Mouse (Mus musculus) intestine, postnatal 0 days (tissue): ENCODE results near the gene Crocc. TPM values are rescaled to one million over a fixed set of nuclear protein-coding genes. Genes with fewer than 3 reads are reported as not detected.

Experiments
- ATAC-seq: fragments of 200-750 bp; cut with Nextera tagmentation; 2 replicates; pipeline ENCODE4 v1.8.0; 2017; ENCODE audit warnings: mild to moderate bottlenecking, moderate TSS enrichment, moderate library complexity
- H3K27ac ChIP-seq: fragments of 300-500 bp; sonication (generic); 2 replicates; pipeline ENCODE4 v1.5.1; 2014; ENCODE audit warnings: mild to moderate bottlenecking, low read depth, low read length, moderate library complexity
- H3K27me3 ChIP-seq: fragments of 300-500 bp; sonication (generic); replicated peaks from 2 replicates; pipeline ENCODE4 v1.6.1; 2014; ENCODE audit warnings: low read length, mixed read lengths; ENCODE audit not compliant: control insufficient read depth, insufficient read depth
- H3K36me3 ChIP-seq: fragments of 300-500 bp; sonication (generic); 2 replicates; pipeline ENCODE4 v1.6.1; 2014; ENCODE audit warnings: mild to moderate bottlenecking, moderate library complexity; ENCODE audit not compliant: control insufficient read depth, insufficient read depth
- H3K4me1 ChIP-seq: fragments of 300-500 bp; sonication (generic); replicated peaks from 2 replicates; pipeline ENCODE4 v1.6.1; 2014; ENCODE audit warnings: antibody characterized with exemption, low read length, mixed read lengths; ENCODE audit not compliant: control insufficient read depth, insufficient read depth
- H3K4me2 ChIP-seq: fragments of 300-500 bp; sonication (generic); replicated peaks from 2 replicates; pipeline ENCODE4 v1.6.1; 2014; ENCODE audit warnings: low read depth, mild to moderate bottlenecking, moderate library complexity
- H3K4me3 ChIP-seq: fragments of 300-500 bp; sonication (generic); 2 replicates; pipeline ENCODE4 v1.5.1; 2014; ENCODE audit warnings: low read depth, low read length
- H3K9ac ChIP-seq: fragments of 300-500 bp; sonication (generic); 2 replicates; pipeline ENCODE4 v1.6.1; 2014; ENCODE audit warnings: mild to moderate bottlenecking, low read depth, low read length
- H3K9me3 ChIP-seq: fragments of 300-500 bp; sonication (generic); 2 replicates; pipeline ENCODE4 v1.6.1; 2016; ENCODE audit warnings: mixed run types; ENCODE audit not compliant: control insufficient read depth
- CTCF ChIP-seq: sonication (generic); IDR thresholded peaks from 2 replicates; pipeline ENCODE4 v1.5.1; 2016; ENCODE audit warnings: low read depth, mild to moderate bottlenecking, control low read depth, antibody characterized with exemption, moderate library complexity
- WGBS: fragments of 180-500 bp; shearing (Covaris S2); extraction: QIAGEN DNeasy Blood & Tissue Kit; methylation state at CpG from one replicate; pipeline ENCODE4 v1.1.7; 2014; 5-methylcytosine and 5-hydroxymethylcytosine counted together
- polyA plus RNA-seq: library from polyadenylated mRNA; unstranded; fragments of >200 nt; fragmentation: Nextera tagmentation; extraction: Ambion mirVana; gene quantifications from 2 replicates; pipeline ENCODE4 v1.2.1, GENCODE M21; 2015

Gene Crocc
- polyA plus RNA-seq, 1 experiment from 2014 or later = 1.3 TPM

DNA sequence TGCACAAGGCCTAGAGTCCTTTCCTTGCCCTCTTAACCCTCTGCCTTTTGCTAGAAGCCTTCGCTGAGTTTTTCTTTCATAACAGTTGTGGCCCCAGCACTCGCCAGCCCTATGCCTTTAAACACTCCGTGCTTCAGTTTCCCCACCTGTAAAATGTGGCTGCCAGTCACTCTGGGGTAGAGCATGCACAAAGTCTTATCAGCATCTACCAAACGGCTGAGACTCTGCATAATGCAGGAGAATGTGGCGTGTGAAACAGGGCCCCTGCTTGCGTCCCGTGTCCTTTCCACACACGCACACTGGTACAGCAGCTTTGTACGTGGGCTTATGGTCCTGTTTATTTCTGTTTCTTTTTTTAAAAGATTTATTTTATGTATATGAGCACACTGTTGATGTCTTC lies 63.5 kb downstream of the Crocc start:
- WGBS = 93% methylated on average over 9 of the region's 9 CpGs

DNA sequence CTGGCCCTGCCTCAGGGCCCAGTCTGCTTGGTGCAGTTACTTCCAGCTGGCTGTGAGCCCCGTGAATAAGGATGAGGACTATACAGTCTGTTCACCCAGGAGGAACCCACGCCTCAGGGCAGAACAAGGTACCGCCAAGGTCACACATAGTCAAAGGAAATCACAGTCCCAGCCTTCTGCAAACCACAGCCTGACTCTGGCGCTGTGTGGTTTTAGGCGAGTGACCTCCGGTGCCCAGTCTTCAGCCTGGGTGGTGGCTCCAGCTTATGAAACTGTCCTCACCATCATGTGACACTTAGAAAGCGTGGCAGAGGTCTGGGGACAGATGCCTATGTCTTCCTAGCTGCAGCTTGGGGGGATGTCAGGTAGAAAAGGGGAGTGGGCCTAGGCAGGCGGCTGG lies 64.5 kb downstream of the Crocc start:
- TF ChIP-seq CTCF = no peak
- WGBS = 91% methylated on average over 8 of the region's 8 CpGs
- Histone ChIP-seq H3K9me3 (no peaks in the 10 kb centered on the region), H3K4me1 (no peaks in the 10 kb centered on the region), H3K9ac (no peak overlapping the region), H3K27ac (no peak overlapping the region), H3K27me3 (no peaks in the 10 kb centered on the region), H3K4me3 (no peak overlapping the region), H3K36me3 (peaks cover 62% of the 10 kb centered on the region), H3K4me2 (no peak overlapping the region)
- no peak for ATAC-seq

More for the DNA sequence above, 63.5 kb downstream of the Crocc start:
- H3K4me3 ChIP-seq = no peak overlapping the region
- no peak for TF ChIP-seq CTCF
- no peaks in the 10 kb centered on the region for H3K9me3 ChIP-seq
- ATAC-seq = no peak
- H3K27me3 ChIP-seq = no peaks in the 10 kb centered on the region
- H3K4me2 ChIP-seq = no peak overlapping the region
- H3K9ac ChIP-seq = no peak overlapping the region
- H3K36me3 ChIP-seq = peaks cover 62% of the 10 kb centered on the region
- H3K27ac ChIP-seq = no peak overlapping the region
- H3K4me1 ChIP-seq = no peaks in the 10 kb centered on the region

DNA sequence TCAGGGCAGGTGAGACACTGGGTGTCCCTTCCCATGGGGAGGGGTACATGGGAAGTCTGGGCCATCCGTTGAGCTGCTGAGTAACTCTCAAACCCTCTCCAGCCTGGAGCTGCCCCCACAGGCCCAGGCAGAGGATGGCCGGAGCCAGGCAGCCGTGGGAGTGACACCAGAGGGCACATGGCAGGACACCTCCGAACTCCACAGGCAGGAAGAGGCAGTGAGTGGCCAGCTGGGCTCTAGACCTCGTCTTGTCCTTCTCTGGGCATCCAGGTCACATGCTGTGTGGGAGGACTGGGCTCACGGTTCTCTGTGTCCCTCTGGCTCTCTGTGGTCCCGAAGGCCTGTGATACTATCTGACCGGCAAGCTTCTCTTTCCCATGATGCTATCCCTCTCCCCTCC lies 66.5 kb downstream of the Crocc start:
- Histone ChIP-seq H3K9me3 (no peaks in the 10 kb centered on the region), H3K9ac (no peak overlapping the region), H3K4me2 (no peak overlapping the region), H3K4me1 (no peaks in the 10 kb centered on the region), H3K36me3 (peaks cover 55% of the 10 kb centered on the region), H3K27me3 (no peaks in the 10 kb centered on the region), H3K4me3 (no peak overlapping the region), H3K27ac (no peak overlapping the region)
- no peak for TF ChIP-seq CTCF
- WGBS = 92% methylated on average over 8 of the region's 8 CpGs
- ATAC-seq = no peak

DNA sequence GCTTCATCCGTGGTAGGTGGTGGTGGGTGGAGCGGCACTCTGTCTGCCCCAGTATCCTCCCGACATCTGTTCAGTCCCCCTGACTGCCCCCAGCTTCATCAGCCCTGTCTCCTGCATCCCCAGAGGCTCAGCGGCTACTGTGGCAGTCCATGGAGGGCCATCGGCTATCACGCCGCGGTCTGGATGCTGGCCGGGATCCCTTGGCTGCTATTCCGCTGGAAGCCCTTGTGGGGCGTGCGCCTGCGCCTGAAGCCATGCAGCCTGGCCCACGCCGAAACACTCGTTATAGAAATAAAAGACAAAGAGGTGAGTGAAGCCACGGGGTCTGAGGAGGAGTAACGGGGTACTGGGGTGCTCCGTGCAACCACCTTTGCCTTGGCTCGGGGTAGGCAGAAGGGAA lies 68.1 kb downstream of the Crocc start:
- no peak for ATAC-seq
- Histone ChIP-seq H3K4me3 (no peak overlapping the region), H3K4me2 (no peak overlapping the region), H3K9me3 (no peaks in the 10 kb centered on the region), H3K9ac (no peak overlapping the region), H3K36me3 (peaks cover 46% of the 10 kb centered on the region), H3K4me1 (peaks cover 4% of the 10 kb centered on the region; the same call in 1 of the 2 replicates), H3K27me3 (no peaks in the 10 kb centered on the region), H3K27ac (no peak overlapping the region)
- 93% methylated on average over 20 of the region's 20 CpGs for WGBS
- no peak for TF ChIP-seq CTCF

DNA sequence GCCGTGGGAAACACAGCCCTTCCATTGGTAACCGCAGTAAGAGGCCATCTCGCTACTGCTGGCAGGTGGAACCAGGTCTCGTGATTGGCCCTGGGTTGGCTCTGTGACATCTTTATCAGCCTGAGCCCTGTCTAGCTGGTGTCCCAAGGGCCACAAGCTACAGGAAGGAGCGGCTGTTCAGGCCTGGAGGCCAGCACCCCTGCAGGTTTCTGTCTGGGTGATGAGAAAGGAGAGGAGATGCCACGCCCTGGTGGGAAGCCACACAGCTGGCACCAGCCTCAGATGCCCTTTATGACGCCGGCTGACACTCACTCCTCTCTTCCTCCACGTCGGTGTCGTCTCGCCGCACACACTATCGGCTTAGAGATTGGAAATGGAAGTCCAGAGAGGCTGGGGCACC lies 70.9 kb downstream of the Crocc start:
- whole genome bisulfite sequencing = 84% methylated on average over 14 of the region's 14 CpGs
- Histone ChIP-seq H3K27me3 (no peaks in the 10 kb centered on the region), H3K4me3 (no peak overlapping the region), H3K36me3 (peaks cover 19% of the 10 kb centered on the region; the same call in 1 of the 2 replicates), H3K4me2 (no peak overlapping the region), H3K9me3 (no peaks in the 10 kb centered on the region), H3K9ac (no peak overlapping the region), H3K4me1 (peaks cover 4% of the 10 kb centered on the region; the same call in 1 of the 2 replicates), H3K27ac (no peak overlapping the region)
- no peak for ATAC-seq
- no peak for TF ChIP-seq CTCF

DNA sequence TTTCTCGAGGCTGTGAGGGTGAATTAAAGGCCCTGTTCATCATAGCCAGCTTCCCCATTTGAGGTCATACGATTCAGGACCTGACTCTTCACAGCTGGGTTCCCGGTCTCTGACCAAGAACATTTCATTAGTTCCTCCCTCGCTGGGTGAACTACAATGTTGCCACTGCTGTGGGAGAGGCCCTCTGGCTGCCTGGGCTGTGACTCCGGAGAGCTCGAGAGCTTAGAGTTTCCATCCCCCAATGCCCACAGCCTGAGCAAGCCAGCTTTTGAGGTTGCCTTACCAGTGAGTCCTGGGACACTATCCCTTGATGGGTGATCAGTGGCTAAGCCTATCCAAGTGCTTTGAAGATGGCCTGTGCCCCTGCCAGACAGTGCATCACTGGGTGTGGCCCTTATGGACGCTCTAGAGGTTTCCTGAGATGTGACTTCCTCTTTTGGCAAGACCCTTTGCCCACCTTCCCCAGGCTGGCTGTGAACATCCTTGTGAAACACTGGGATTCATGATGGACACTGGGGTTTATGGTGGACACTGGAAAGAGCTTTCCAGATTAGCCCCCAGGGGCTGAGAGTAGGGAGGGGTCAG lies 71.6 kb downstream of the Crocc start:
- H3K9ac ChIP-seq = no peak overlapping the region
- no peaks in the 10 kb centered on the region for H3K9me3 ChIP-seq
- TF ChIP-seq CTCF = no peak
- H3K27me3 ChIP-seq = no peaks in the 10 kb centered on the region
- no peak; the same call in 1 of the 2 replicates for ATAC-seq
- WGBS = 69% methylated on average over 7 of the region's 7 CpGs
- H3K4me3 ChIP-seq = no peak overlapping the region
- H3K4me2 ChIP-seq = no peak overlapping the region
- H3K27ac ChIP-seq = no peak overlapping the region
- H3K36me3 ChIP-seq = peaks cover 12% of the 10 kb centered on the region; the same call in 1 of the 2 replicates
- peaks cover 4% of the 10 kb centered on the region; the same call in 1 of the 2 replicates for H3K4me1 ChIP-seq
